Mouse (Mus musculus) kidney, adult 2 months (tissue): ENCODE data around the gene Ankrd13a. TPM values are rescaled to one million over a fixed set of nuclear protein-coding genes. Genes with fewer than 3 reads are reported as not detected.

Experiments used
- DNase-seq: peaks from one replicate; pipeline ENCODE4 v3.0.0; 2021
- H3K27ac ChIP-seq: fragments of 200-500 bp; 2 replicates; pipeline ENCODE4 v1.5.1; 2012; ENCODE audit warnings: low read depth, low read length, control low read depth, inconsistent platforms; ENCODE audit not compliant: insufficient read depth
- H3K27me3 ChIP-seq: fragments of 200-500 bp; replicated peaks from 2 replicates; pipeline ENCODE4 v1.6.1; 2012; ENCODE audit warnings: mild to moderate bottlenecking, moderate library complexity, low read length, inconsistent platforms; ENCODE audit not compliant: control insufficient read depth, insufficient read depth
- H3K36me3 ChIP-seq: fragments of 200-500 bp; 2 replicates; pipeline ENCODE4 v1.6.1; 2012; ENCODE audit warnings: mild to moderate bottlenecking, moderate library complexity, low read length, inconsistent platforms; ENCODE audit not compliant: control insufficient read depth, insufficient read depth
- H3K4me1 ChIP-seq: fragments of 200-500 bp; 2 replicates; pipeline ENCODE4 v1.6.1; 2011; ENCODE audit warnings: low read length; ENCODE audit not compliant: control insufficient read depth, insufficient read depth
- H3K4me3 ChIP-seq: fragments of 200-500 bp; 2 replicates; pipeline ENCODE4 v1.5.1; 2011; ENCODE audit warnings: mild to moderate bottlenecking, low read depth, low read length, control low read depth; ENCODE audit not compliant: insufficient read depth
- CTCF ChIP-seq: fragments of 200-500 bp; conservative IDR thresholded peaks from 2 replicates; pipeline ENCODE4 v1.5.1; 2011; ENCODE audit warnings: low read depth, mild to moderate bottlenecking, control low read depth, low read length, moderate library complexity, mixed read lengths; ENCODE audit not compliant: insufficient read depth, insufficient read length
- POLR2A ChIP-seq: fragments of 200-500 bp; IDR thresholded peaks from one replicate; pipeline ENCODE4 v1.6.1; 2011; ENCODE audit warnings: low read depth, low read length, control low read depth
- WGBS: fragments of 180-500 bp; shearing (Covaris S2); methylation state at CpG from one replicate; pipeline ENCODE4 v1.1.7; 2018; 5-methylcytosine and 5-hydroxymethylcytosine counted together
- polyA plus RNA-seq: library from polyadenylated mRNA; depleted of rRNA; stranded (reverse); fragments of >200 nt; gene quantifications from 2 replicates; pipeline ENCODE4 v1.2.3, GENCODE M21; 2012

Gene Ankrd13a
- polyA plus RNA-seq, 1 experiment = 51.6 TPM

DNA sequence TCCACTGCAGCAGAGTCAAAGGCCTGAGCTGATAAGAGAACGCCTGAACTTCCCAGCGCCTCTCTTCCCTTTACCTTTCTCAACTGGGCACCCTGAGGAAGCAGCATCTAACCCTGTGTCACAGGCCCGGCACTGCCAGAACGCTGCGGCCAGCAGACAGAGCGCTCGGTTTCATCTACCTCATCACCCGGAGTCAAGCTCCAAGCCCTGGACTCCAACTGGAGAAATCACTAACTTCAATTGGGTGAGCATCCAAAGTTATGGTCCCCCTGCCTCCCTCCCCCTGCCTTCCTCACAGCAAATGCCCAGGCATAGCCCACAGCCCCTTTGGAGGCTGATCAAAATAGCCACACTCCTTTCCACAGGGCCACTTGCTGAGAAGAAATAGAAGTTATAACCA is 7.8 kb upstream of the Ankrd13a start:
- no peak for DNase-seq
- Histone ChIP-seq H3K4me3 (no peak overlapping the region), H3K27ac (no peak overlapping the region), H3K27me3 (no peaks in the 10 kb centered on the region), H3K36me3 (no peaks in the 10 kb centered on the region; the same call in 1 of the 2 replicates), H3K4me1 (no peaks in the 10 kb centered on the region; the same call in 1 of the 2 replicates)
- 83% methylated on average over 8 of the region's 8 CpGs for WGBS
- no peak for TF ChIP-seq CTCF

DNA sequence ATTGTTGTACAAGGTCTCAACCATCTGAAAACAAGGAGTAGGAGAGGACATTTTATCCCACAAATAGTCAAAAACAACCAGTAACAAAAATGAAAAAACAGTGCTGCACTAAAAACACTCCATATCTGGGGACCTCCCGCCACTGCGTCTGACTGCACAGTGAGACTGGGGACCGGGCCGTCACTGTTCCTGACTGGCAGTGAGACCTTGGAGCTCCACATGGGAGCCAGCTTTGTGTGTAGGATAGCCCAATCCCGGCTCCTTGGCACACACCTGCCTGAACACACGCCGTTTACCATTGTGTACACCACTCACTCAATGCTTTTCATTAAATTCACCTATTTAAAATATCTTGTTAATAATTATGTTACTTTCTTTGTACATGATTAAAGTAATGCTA is 7.3 kb upstream of the Ankrd13a start:
- no peaks in the 10 kb centered on the region for H3K27me3 ChIP-seq
- 84% methylated on average over 7 of the region's 7 CpGs for whole genome bisulfite sequencing
- TF ChIP-seq CTCF (no peak), POLR2A (no peak)

DNA sequence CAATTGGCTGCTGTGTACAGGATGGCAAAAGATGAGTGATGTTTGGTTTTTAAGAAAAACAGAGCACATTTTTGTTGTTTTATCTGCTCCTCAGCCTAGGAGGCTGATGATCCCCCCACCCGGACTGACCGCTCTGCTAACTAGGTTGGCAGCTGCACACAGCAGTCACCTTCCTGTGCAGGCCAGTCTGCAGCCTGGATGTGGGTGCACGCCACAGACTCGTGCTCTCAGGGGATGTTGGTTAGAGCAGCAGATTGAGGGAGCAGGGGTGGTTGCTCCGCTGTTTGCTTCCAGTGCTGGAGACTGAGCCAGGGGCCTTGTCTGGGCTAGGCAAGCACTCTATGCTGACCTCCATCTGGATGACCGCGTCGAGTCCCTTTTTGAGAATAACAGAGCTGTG is 4.7 kb upstream of the Ankrd13a start:
- no peaks in the 10 kb centered on the region; the same call in 1 of the 2 replicates for H3K4me1 ChIP-seq
- 86% methylated on average over 8 of the region's 8 CpGs for WGBS
- no peak overlapping the region for H3K27ac ChIP-seq
- no peak for TF ChIP-seq POLR2A
- no peak for TF ChIP-seq CTCF
- H3K4me3 ChIP-seq = no peak overlapping the region
- H3K36me3 ChIP-seq = no peaks in the 10 kb centered on the region
- no peaks in the 10 kb centered on the region for H3K27me3 ChIP-seq
- DNase-seq = no peak

More for the DNA sequence above, 7.3 kb upstream of the Ankrd13a start:
- H3K36me3 ChIP-seq = no peaks in the 10 kb centered on the region; the same call in 1 of the 2 replicates
- H3K4me1 ChIP-seq = no peaks in the 10 kb centered on the region; the same call in 1 of the 2 replicates
- no peak overlapping the region for H3K4me3 ChIP-seq
- no peak for DNase-seq
- no peak overlapping the region for H3K27ac ChIP-seq

DNA sequence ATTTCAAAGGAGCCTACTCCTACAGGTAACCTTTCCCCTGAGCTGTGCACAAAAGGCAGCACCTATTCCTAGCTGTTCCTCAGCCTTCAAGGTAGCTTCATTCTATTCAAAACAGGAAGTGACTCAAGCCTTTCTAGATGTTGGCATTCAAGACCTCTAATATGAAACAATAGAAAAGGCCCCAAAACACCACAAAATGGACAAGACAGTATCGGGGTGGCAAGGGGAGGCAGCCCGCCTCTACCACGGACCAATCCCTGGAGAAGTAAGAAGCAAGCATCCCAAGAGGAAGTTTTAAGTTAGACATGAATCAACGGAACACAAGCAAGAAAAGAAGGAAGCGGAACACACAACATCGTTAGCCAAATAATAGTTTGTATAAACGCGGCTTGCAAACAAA is 2.7 kb upstream of the Ankrd13a start:
- TF ChIP-seq POLR2A = no peak
- no peak for TF ChIP-seq CTCF
- Histone ChIP-seq H3K4me3 (no peak overlapping the region), H3K4me1 (no peaks in the 10 kb centered on the region; the same call in 1 of the 2 replicates), H3K27ac (no peak overlapping the region), H3K27me3 (no peaks in the 10 kb centered on the region), H3K36me3 (no peaks in the 10 kb centered on the region)
- DNase-seq = peak; percentile 21
- 59% methylated on average over 8 of the region's 8 CpGs for WGBS

DNA sequence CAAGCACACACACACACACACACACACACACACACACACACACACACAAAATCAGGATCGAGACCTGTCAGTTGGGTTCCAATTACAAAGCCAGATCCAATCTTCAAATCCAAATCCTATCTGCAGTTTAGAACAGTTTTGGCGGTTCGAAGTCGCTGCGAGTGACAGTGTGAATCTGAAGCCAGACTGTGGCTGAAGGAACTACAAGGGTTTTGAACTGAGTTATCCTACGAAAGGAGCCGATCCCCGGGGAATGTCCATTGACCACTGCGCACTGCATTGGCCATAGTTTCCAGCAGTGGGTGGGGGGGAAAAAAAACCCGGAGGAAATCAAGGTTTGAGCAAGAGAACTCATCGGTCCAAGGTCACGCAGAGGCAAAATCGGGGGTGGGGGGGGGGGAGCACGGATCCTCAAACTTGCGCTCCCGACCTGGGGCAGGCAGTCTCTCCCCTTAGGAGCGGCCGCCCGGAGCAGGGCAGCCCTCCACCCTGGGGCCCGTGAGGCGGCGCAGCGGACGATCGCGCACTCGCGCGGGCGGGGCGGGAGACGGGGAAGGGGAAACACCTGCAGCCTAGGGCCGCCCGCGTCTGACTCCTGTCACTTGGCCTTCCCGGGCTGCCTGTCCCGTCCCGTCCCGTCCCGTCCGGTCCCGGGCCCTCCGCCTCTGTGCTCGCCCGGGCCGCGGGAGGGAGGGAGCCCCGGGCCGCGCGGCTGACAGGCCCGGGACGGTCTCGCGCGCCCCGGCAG is 1.8 kb upstream of the Ankrd13a start:
- H3K27ac ChIP-seq = peak overlapping the region; percentile 50
- TF ChIP-seq POLR2A (no peak), CTCF (no peak)
- under 1% methylated on average over 37 of the region's 57 CpGs for WGBS
- no peaks in the 10 kb centered on the region for H3K36me3 ChIP-seq
- DNase-seq = peak; percentile 58
- no peaks in the 10 kb centered on the region; the same call in 1 of the 2 replicates for H3K4me1 ChIP-seq
- H3K4me3 ChIP-seq = peak overlapping the region; percentile 85
- no peaks in the 10 kb centered on the region for H3K27me3 ChIP-seq

DNA sequence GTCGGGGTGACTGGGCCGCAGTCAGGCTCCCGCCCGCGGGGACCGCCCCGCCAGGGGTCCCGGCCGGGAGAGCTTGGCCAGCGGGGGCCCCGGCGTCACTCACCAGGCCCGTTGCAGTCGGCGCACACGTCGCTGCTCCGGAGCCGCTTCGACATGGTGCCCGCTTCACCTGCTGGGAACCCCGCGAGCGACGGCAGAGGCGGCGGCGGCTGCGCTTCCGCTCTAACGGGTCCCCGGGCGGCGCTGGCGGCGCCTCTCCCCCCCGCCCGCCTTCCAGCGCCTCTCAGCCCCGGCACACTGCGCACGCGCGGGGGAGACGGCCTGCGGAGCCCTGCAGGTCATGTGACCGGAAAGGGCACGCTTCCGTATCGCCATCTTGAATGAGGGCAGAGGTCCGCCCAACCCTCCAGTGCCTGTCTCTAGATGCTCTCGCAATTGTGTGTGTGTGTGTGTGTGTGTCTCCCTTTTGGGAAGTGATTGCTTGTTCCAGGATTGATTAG is 1.2 kb upstream of the Ankrd13a start:
- peak overlapping the region; percentile 71 for H3K27ac ChIP-seq
- TF ChIP-seq POLR2A (peak; percentile 46), CTCF (no peak)
- peak overlapping the region; percentile 85 for H3K4me3 ChIP-seq
- peak; percentile 98 for DNase-seq
- 1% methylated on average over 49 of the region's 52 CpGs for WGBS
- H3K27me3 ChIP-seq = no peaks in the 10 kb centered on the region
- no peaks in the 10 kb centered on the region; the same call in 1 of the 2 replicates for H3K4me1 ChIP-seq
- no peaks in the 10 kb centered on the region for H3K36me3 ChIP-seq

DNA sequence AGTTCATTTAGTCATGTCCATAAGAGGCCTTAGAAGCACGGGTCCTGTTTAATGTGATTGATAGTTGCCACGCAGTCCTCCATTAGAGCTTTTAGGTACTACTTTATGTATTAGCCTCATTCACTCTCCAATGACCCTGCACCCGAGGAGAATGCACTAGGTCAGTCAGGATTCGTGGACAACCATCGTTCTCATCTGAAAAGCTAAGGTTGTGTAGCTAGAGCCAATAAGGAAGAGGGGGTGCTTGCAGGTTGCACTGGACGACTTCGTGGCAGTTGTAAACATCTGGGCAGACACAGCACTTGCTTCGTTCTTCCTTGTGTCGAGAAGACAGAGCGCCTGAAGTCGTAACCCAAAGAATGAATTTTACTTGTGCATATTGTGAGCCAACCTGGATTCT is 697 bp upstream of the Ankrd13a start:
- Histone ChIP-seq H3K4me1 (no peaks in the 10 kb centered on the region; the same call in 1 of the 2 replicates), H3K36me3 (no peaks in the 10 kb centered on the region), H3K27me3 (no peaks in the 10 kb centered on the region), H3K4me3 (peak overlapping the region; percentile 78), H3K27ac (peak overlapping the region; percentile 71)
- no peak for DNase-seq
- no peak for TF ChIP-seq CTCF
- TF ChIP-seq POLR2A = no peak
- WGBS = 1% methylated on average over 11 of the region's 11 CpGs
